Mouse (Mus musculus) Patski (cell line): ENCODE results near the gene Prpf3. TPM values are rescaled to one million over a fixed set of nuclear protein-coding genes. Genes with fewer than 3 reads are reported as not detected.
"Not testable (repeated sequence)": the region's sequence is repeated elsewhere in the genome, so short reads cannot be mapped to it uniquely, and the experiment has no call there.

Experiments
- ATAC-seq: fragments of 100-300 bp; one replicate; pipeline ENCODE4 v1.8.0; 2021
- CTCF ChIA-PET: fragments of 350-600 bp; sonication (Branson Sonifier 250); formaldehyde crosslinking; loops from one replicate; lab custom pipeline; 2022; ENCODE audit warnings: inconsistent platforms; lab: Charles Lee
- POLR2A ChIA-PET: fragments of 350-600 bp; sonication (Branson Sonifier 250); formaldehyde crosslinking; loops from one replicate; lab custom pipeline; 2022; ENCODE audit warnings: antibody characterized with exemption, inconsistent platforms; lab: Charles Lee
- DNase-seq: peaks from one replicate; pipeline ENCODE4 v3.0.0-alpha.2; 2011; ENCODE audit warnings: low read depth, low spot score
- H3K27me3 ChIP-seq: fragments of 371-371 bp; one replicate; pipeline ENCODE4 v1.5.1; 2021
- CTCF ChIP-seq: fragments of 100-300 bp; IDR thresholded peaks from one replicate; pipeline ENCODE4 v1.5.1; 2021
- in situ Hi-C: fragments of 300-500 bp; cut with MboI; formaldehyde crosslinking; loops from 3 replicates; pipeline ENCODE4 v1.11.1; 2018; ENCODE audit warnings: low pct_unique_long_range_greater_than_20kb, mixed read lengths
- polyA plus RNA-seq: library from polyadenylated mRNA; unstranded; gene quantifications from one replicate; pipeline ENCODE4 v1.2.3, GENCODE M21; 2021

The Prpf3 gene
- polyA plus RNA-seq, 1 experiment from 2014 or later: 48.9 TPM

DNA sequence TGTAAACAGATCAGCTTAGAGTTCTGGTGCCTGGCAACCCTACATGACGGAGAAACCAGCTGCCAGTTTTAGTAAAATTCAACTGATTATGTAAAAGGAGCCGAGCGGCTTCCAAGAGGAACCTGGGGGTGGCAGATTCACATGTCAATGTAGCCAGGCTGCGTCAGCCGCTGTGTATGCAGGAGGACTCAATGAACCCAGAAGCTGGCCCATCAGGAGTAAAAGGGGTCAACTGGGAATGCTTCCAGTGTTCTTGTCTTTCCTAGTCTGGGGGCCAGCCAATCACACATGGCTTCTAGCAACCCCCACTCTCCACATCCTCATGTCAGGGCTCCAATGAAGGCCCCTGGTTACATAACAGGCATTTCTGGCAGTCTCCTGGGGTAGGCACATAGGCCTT is 9.4 kb upstream of the Prpf3 start:
- ChIA-PET CTCF (interaction anchor here (1.0 to 2.6 kb wide), 3 partner anchors 41 to 98 kb away, joined by 3 to 12 read pairs (median 5); no protein-coding TSS in a partner anchor), POLR2A (interaction anchor here (0.6 kb wide), 1 partner anchor 23 kb away, joined by 3 read pairs; no protein-coding TSS in a partner anchor)
- no peak for TF ChIP-seq CTCF
- in situ Hi-C loops: no loop called here
- no peaks in the 10 kb centered on the region for H3K27me3 ChIP-seq
- no peak for ATAC-seq
- no peak for DNase-seq

DNA sequence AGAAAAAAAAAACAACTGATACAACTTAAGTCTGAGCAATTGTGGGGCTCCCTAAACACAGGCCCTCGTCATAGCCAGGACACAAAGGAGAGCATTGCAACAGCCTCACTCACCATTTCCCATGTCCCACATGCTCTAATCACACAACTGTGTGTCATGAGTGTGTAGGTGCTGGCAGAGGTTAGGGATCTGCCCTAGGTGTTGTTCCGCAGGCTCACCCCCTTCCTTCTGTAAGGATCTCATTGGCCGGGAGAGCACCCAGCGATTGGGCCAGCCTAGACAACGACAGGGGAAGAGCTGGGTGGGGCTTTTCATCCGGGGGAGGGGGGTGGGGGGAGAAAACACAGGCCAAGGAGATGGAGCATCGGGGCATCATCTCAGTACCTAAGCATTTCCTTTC is 7.9 kb upstream of the Prpf3 start:
- ChIA-PET CTCF (interaction anchor here (1.8 kb wide), 1 partner anchor 44 kb away, joined by 5 read pairs; no protein-coding TSS in a partner anchor), POLR2A (no interaction called here)
- DNase-seq: no peak
- no peak for ATAC-seq
- no peak for TF ChIP-seq CTCF
- no peaks in the 10 kb centered on the region for H3K27me3 ChIP-seq
- in situ Hi-C loops: no loop called here

GRCm38 (mm10) chr3:95861796-95862195 is 6.1 kb upstream of the Prpf3 start:
- CTCF ChIA-PET: interaction anchor here (0.8 to 1.0 kb wide), 4 partner anchors 9 to 102 kb away, joined by 3 to 8 read pairs (median 3); partner anchors contain the start of gene Mrps21
- peak; percentile 84 for ATAC-seq

GRCm38 (mm10) chr3:95861216-95861615 is 5.5 kb upstream of the Prpf3 start:
- no peaks in the 10 kb centered on the region for H3K27me3 ChIP-seq
- CTCF ChIA-PET: interaction anchor here (0.8 to 1.0 kb wide), 4 partner anchors 10 to 102 kb away, joined by 3 to 8 read pairs (median 3); partner anchors contain the start of gene Mrps21
- peak; percentile 80 for TF ChIP-seq CTCF
- POLR2A ChIA-PET: interaction anchor here (0.7 kb wide), 1 partner anchor 43 kb away, joined by 3 read pairs; no protein-coding TSS in a partner anchor
- in situ Hi-C loops: no loop called here
- ATAC-seq (no peak), DNase-seq (no peak)

More at GRCm38 (mm10) chr3:95861796-95862195, 6.1 kb upstream of the Prpf3 start:
- peak; percentile 83 for DNase-seq
- H3K27me3 ChIP-seq: no peaks in the 10 kb centered on the region
- in situ Hi-C loops: no loop called here
- POLR2A ChIA-PET: interaction anchor here (0.7 kb wide), 3 partner anchors 22 to 174 kb away, joined by 3 to 4 read pairs (median 4); partner anchors contain the start of gene Adamtsl4
- TF ChIP-seq CTCF: no peak

- CTCF ChIA-PET: no interaction called here
- no peak for ATAC-seq
- POLR2A ChIA-PET: no interaction called here
- DNase-seq: no peak
- in situ Hi-C loops: no loop called here
- TF ChIP-seq CTCF: peak; percentile 49
- H3K27me3 ChIP-seq: no peaks in the 10 kb centered on the region
Observed at GRCm38 (mm10) chr3:95860323-95860722, 4.6 kb upstream of the Prpf3 start.

DNA sequence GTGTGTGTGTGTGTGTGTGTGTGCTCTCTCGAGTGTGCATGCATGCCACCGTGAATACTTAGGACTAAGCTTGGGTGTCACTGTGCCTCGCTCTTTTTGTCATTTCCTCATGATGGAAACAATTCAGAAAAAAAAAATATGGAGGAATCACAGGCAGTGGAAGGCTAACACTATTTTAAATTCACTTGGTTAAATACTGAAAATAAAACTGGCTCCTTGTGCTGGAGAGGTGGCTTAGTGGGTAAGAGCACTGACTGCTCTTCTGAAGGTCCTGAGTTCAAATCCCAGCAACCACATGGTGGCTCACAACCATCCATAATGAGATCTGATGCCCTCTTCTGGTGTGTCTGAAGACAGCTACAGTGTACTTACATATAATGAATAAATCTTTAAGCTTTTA is 2.6 kb upstream of the Prpf3 start:
- TF ChIP-seq CTCF: peak; percentile 25
- ChIA-PET CTCF (interaction anchor here (1.3 kb wide), 1 partner anchor 183 kb away, joined by 3 read pairs; no protein-coding TSS in a partner anchor), POLR2A (interaction anchor here (0.6 to 0.7 kb wide), 4 partner anchors 9 to 174 kb away, joined by 3 to 6 read pairs (median 4); no protein-coding TSS in a partner anchor)
- DNase-seq, in situ Hi-C loops, H3K27me3 ChIP-seq, ATAC-seq: not testable (repeated sequence)

- ATAC-seq, in situ Hi-C loops, DNase-seq, H3K27me3 ChIP-seq: not testable (repeated sequence)
- POLR2A ChIA-PET: interaction anchor here (1.8 kb wide), 1 partner anchor 13 kb away, joined by 5 read pairs; no protein-coding TSS in a partner anchor
- CTCF ChIA-PET: interaction anchor here (1.3 kb wide), 1 partner anchor 107 kb away, joined by 6 read pairs; no protein-coding TSS in a partner anchor
Observed at GRCm38 (mm10) chr3:95857050-95857449, 1.4 kb upstream of the Prpf3 start.

GRCm38 (mm10) chr3:95856115-95856514 is 430 bp upstream of the Prpf3 start:
- ATAC-seq (peak; percentile 14), DNase-seq (no peak)
- in situ Hi-C loops: no loop called here
- ChIA-PET POLR2A (interaction anchor here (0.7 to 1.8 kb wide), 4 partner anchors 13 to 406 kb away, joined by 3 to 5 read pairs (median 4); no protein-coding TSS in a partner anchor), CTCF (interaction anchor here (1.3 kb wide), 1 partner anchor 108 kb away, joined by 6 read pairs; no protein-coding TSS in a partner anchor)
- TF ChIP-seq CTCF: no peak
- H3K27me3 ChIP-seq: no peaks in the 10 kb centered on the region

GRCm38 (mm10) chr3:95851317-95851716 is 4.4 kb downstream of the Prpf3 start:
- ATAC-seq: no peak
- no peak for DNase-seq
- TF ChIP-seq CTCF: no peak
- no peaks in the 10 kb centered on the region for H3K27me3 ChIP-seq
- in situ Hi-C loops: no loop called here
- POLR2A ChIA-PET: no interaction called here
- CTCF ChIA-PET: no interaction called here

GRCm38 (mm10) chr3:95850611-95851010 is 5.1 kb downstream of the Prpf3 start:
- in situ Hi-C loops: no loop called here
- TF ChIP-seq CTCF: no peak
- DNase-seq (no peak), ATAC-seq (no peak)
- POLR2A ChIA-PET: interaction anchor here (0.7 to 0.8 kb wide), 2 partner anchors 17 to 23 kb away, joined by 3 read pairs; no protein-coding TSS in a partner anchor
- CTCF ChIA-PET: interaction anchor here (1.0 kb wide), 1 partner anchor 116 kb away, joined by 4 read pairs; no protein-coding TSS in a partner anchor
- no peaks in the 10 kb centered on the region for H3K27me3 ChIP-seq
